Mouse (Mus musculus) stomach, embryonic 14.5 days (tissue): ENCODE measurements at regions not wholly inside any gene's neighbourhood (a gene's known extent, or its start where the extent isn't known, plus 50 kb on each side); places are given as distances from the start of the nearest gene placed in this dataset.

ENCODE experiments used
- ATAC-seq: fragments of 200-750 bp; cut with Nextera tagmentation; 2 replicates; pipeline ENCODE4 v1.8.0; 2017; ENCODE audit warnings: low read depth, moderate TSS enrichment; ENCODE audit not compliant: insufficient number of reproducible peaks, insufficient read depth, low FRiP score
- H3K27ac ChIP-seq: fragments of 300-500 bp; sonication (generic); 2 replicates; pipeline ENCODE4 v1.5.1; 2014; ENCODE audit warnings: mild to moderate bottlenecking, low read length, moderate library complexity, mixed read lengths
- H3K27me3 ChIP-seq: fragments of 300-500 bp; sonication (generic); 2 replicates; pipeline ENCODE4 v1.6.1; 2014; ENCODE audit warnings: low read length, control low read depth, mixed read lengths; ENCODE audit not compliant: control insufficient read depth, insufficient read depth
- H3K36me3 ChIP-seq: fragments of 300-500 bp; sonication (generic); 2 replicates; pipeline ENCODE4 v1.6.1; 2014; ENCODE audit warnings: mild to moderate bottlenecking, control low read depth, low read length, moderate library complexity, mixed read lengths; ENCODE audit not compliant: control insufficient read depth, insufficient read depth
- H3K4me1 ChIP-seq: fragments of 300-500 bp; sonication (generic); 2 replicates; pipeline ENCODE4 v1.6.1; 2014; ENCODE audit warnings: low read length, control low read depth, mixed read lengths; ENCODE audit not compliant: control insufficient read depth, insufficient read depth
- H3K4me2 ChIP-seq: fragments of 300-500 bp; sonication (generic); replicated peaks from 2 replicates; pipeline ENCODE4 v1.6.1; 2014; ENCODE audit warnings: low read depth, low read length, control low read depth
- H3K4me3 ChIP-seq: fragments of 300-500 bp; sonication (generic); 2 replicates; pipeline ENCODE4 v1.5.1; 2014; ENCODE audit warnings: low read depth, low read length, control low read depth
- H3K9ac ChIP-seq: fragments of 300-500 bp; sonication (generic); replicated peaks from 2 replicates; pipeline ENCODE4 v1.6.1; 2014; ENCODE audit warnings: low read depth, mild to moderate bottlenecking, control low read depth, low read length, moderate library complexity, mixed read lengths
- H3K9me3 ChIP-seq: fragments of 300-500 bp; sonication (generic); 2 replicates; pipeline ENCODE4 v1.6.1; 2016; ENCODE audit warnings: low read depth, low read length, control low read depth; ENCODE audit not compliant: control insufficient read depth
- WGBS: fragments of 180-500 bp; shearing (Covaris S2); extraction: QIAGEN DNeasy Blood & Tissue Kit; methylation state at CpG from one replicate; pipeline ENCODE4 v1.1.7; 2014; 5-methylcytosine and 5-hydroxymethylcytosine counted together

DNA sequence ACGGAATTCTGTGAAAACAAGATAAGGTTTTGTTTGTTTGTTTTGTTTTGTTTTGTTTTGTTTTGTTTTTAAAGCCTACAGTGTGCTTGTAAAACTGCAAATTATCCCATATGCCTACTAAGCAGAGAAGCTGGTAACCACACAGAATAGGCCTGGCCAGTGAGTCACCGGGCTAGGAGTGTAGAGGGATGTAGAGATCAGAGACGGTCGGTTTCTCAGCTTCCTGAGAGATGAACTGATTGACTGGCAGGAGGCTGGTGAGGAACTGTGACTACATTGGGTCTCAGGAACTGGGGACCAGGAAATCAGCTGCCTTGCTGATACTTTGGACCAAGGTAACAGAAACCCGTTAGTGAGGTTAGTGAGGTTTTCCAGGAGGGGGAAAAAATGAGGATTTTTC, 100.6 kb upstream of the Hmga2 start:
- H3K4me2 ChIP-seq: no peak overlapping the region
- H3K27me3 ChIP-seq: no peaks in the 10 kb centered on the region
- H3K9ac ChIP-seq: no peak overlapping the region
- WGBS: 65% methylated on average over 5 of the region's 5 CpGs
- ATAC-seq: no peak
- H3K9me3 ChIP-seq: no peaks in the 10 kb centered on the region
- H3K4me1 ChIP-seq: no peaks in the 10 kb centered on the region
- no peak overlapping the region for H3K27ac ChIP-seq
- no peaks in the 10 kb centered on the region for H3K36me3 ChIP-seq
- no peak overlapping the region for H3K4me3 ChIP-seq

DNA sequence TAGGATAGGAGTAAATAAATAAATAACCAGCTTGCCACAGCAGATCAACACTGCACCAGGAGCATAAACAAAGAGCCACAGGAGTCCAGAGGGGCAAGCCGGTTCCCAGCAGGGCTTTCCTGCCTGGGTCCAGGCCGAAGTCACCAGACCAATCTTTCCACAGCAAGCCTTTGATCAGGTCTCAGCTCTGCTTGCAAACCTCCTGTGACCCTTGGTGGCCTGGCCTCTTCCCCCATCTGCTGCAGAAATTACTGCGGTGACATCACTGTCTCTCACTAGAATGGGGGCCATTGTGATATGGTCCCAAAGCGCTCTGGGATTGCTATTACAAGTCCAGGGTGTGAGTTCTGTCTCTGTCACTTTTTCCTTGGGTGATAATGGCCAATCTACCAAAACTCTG, 99.9 kb upstream of the Hmga2 start:
- H3K9me3 ChIP-seq: no peaks in the 10 kb centered on the region
- no peaks in the 10 kb centered on the region for H3K36me3 ChIP-seq
- no peak overlapping the region for H3K4me3 ChIP-seq
- no peak overlapping the region for H3K9ac ChIP-seq
- H3K4me1 ChIP-seq: no peaks in the 10 kb centered on the region
- no peak for ATAC-seq
- no peaks in the 10 kb centered on the region for H3K27me3 ChIP-seq
- 29% methylated on average over 4 of the region's 4 CpGs for WGBS
- no peak overlapping the region for H3K27ac ChIP-seq
- no peak overlapping the region for H3K4me2 ChIP-seq

DNA sequence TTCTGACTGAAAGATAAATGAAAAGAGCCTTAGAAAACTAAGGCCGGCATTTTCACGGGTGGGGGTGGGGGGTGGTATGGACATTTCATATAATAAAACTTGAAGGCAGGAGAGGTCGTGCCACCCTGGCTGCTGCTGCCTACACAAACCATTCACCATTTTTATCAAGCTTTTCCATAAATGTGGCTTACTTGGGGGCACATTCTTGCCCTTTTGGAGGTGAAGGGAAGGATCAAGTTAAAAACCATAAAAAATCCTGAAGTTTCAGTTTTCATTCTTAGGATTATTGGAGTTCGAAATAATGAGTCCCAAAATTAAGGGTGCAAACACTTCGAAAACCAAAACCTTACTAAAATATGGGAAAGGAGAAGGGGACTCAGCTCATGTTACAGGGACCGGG, 95.1 kb upstream of the Hmga2 start:
- H3K9me3 ChIP-seq: no peaks in the 10 kb centered on the region
- no peak overlapping the region for H3K27ac ChIP-seq
- no peaks in the 10 kb centered on the region for H3K27me3 ChIP-seq
- 4% methylated on average over 6 of the region's 6 CpGs for WGBS
- H3K4me1 ChIP-seq: no peaks in the 10 kb centered on the region
- no peak overlapping the region for H3K9ac ChIP-seq
- ATAC-seq: no peak
- H3K4me2 ChIP-seq: no peak overlapping the region
- no peaks in the 10 kb centered on the region for H3K36me3 ChIP-seq
- no peak overlapping the region for H3K4me3 ChIP-seq

DNA sequence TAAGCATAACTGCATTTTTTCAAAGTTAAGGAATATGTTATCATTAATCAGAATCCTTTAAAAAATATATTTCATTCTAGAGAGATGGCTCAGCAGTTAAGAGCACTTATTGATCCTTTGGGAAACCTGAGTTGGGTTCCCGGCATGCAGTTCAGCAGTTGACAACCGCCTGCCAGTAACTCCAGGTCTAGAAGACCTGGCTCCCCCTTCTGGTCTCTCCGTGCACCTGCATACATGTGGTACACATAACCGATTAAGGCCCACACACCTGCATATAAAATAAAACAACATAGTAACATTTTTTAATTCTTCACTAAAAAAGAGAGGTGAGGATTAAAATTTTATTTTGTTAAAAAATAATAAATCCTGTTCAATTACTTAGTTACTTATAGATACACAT, 89.7 kb upstream of the Hmga2 start:
- no peak overlapping the region for H3K9ac ChIP-seq
- ATAC-seq: no peak
- no peak overlapping the region for H3K4me3 ChIP-seq
- H3K9me3 ChIP-seq: no peaks in the 10 kb centered on the region
- H3K27me3 ChIP-seq: no peaks in the 10 kb centered on the region
- WGBS: 96% methylated on average over 4 of the region's 4 CpGs
- no peak overlapping the region for H3K27ac ChIP-seq
- no peaks in the 10 kb centered on the region for H3K36me3 ChIP-seq
- peaks cover 7% of the 10 kb centered on the region; the same call in 1 of the 2 replicates for H3K4me1 ChIP-seq
- no peak overlapping the region for H3K4me2 ChIP-seq

DNA sequence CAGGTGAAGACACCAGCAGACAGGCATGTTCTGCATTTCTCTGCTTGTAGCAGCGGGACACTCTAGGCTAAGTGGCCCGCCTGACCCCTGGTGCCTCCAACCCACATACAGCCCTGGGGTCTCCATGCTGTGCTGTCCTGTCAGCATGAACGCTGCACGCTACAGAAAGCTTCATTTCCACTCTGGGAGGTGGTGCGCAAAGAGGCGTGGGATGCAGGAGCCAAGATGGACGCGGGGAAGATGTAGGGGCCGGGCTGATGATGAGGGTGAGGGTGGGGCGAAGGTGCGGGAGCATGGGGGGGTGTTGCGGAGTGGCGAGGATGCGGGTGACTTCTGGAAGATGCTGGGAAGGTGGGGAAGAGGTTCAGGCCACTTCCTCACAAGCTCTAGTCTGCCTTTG, 88.6 kb upstream of the Hmga2 start:
- Histone ChIP-seq H3K27me3 (no peaks in the 10 kb centered on the region), H3K9me3 (no peaks in the 10 kb centered on the region), H3K9ac (no peak overlapping the region), H3K27ac (no peak overlapping the region), H3K4me1 (peaks cover 7% of the 10 kb centered on the region; the same call in 1 of the 2 replicates), H3K36me3 (no peaks in the 10 kb centered on the region), H3K4me3 (no peak overlapping the region), H3K4me2 (no peak overlapping the region; the same call in 1 of the 2 replicates)
- 29% methylated on average over 14 of the region's 14 CpGs for WGBS
- no peak for ATAC-seq

DNA sequence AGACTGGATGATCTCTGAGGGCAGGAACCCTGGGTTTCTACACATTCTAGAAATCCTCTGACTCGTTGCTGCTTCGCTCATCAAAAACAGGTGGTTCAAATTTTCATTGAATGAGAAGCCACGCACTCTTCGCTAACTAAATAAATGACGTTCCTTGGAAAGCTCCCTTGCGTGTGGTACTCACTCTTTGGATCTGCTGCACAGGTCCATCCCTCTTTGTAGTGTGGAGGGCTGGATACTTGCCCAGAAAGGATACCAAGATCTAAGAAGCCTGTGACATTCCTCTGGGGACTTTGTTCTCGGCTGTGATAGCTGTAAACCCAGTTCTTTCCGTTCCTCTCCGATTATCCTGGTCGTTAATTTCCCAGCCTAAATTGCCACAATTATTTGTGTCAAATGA, 87.7 kb upstream of the Hmga2 start:
- no peaks in the 10 kb centered on the region for H3K27me3 ChIP-seq
- WGBS: 18% methylated on average over 10 of the region's 10 CpGs
- no peak overlapping the region for H3K4me3 ChIP-seq
- H3K4me2 ChIP-seq: no peak overlapping the region
- peaks cover 7% of the 10 kb centered on the region; the same call in 1 of the 2 replicates for H3K4me1 ChIP-seq
- no peak for ATAC-seq
- H3K36me3 ChIP-seq: no peaks in the 10 kb centered on the region
- no peak overlapping the region for H3K9ac ChIP-seq
- no peaks in the 10 kb centered on the region for H3K9me3 ChIP-seq
- no peak overlapping the region for H3K27ac ChIP-seq

DNA sequence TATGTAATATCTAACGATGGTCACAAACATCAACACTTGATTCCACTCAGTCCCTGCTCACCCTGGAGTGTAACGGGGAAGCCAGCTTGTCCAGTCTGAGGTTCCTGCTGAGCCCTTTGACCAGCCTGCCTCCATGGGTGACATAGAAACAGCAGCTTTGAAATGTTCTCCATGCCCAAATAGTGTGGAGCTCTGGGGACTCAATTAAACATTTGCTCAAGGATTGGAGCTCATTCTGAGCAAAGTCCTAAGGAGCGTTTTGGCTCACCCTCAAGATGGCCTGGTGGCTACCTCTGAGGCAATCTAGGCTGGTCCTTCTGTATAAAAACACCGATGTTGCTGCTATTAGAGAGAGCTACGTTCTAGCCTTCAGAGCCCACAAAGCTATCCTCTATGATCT, 85.6 kb upstream of the Hmga2 start:
- 92% methylated on average over 5 of the region's 5 CpGs for WGBS
- Histone ChIP-seq H3K9me3 (no peaks in the 10 kb centered on the region), H3K27ac (no peak overlapping the region), H3K4me2 (no peak overlapping the region), H3K4me3 (no peak overlapping the region), H3K9ac (no peak overlapping the region), H3K36me3 (no peaks in the 10 kb centered on the region), H3K4me1 (peaks cover 19% of the 10 kb centered on the region; the same call in 1 of the 2 replicates), H3K27me3 (no peaks in the 10 kb centered on the region)
- ATAC-seq: no peak

DNA sequence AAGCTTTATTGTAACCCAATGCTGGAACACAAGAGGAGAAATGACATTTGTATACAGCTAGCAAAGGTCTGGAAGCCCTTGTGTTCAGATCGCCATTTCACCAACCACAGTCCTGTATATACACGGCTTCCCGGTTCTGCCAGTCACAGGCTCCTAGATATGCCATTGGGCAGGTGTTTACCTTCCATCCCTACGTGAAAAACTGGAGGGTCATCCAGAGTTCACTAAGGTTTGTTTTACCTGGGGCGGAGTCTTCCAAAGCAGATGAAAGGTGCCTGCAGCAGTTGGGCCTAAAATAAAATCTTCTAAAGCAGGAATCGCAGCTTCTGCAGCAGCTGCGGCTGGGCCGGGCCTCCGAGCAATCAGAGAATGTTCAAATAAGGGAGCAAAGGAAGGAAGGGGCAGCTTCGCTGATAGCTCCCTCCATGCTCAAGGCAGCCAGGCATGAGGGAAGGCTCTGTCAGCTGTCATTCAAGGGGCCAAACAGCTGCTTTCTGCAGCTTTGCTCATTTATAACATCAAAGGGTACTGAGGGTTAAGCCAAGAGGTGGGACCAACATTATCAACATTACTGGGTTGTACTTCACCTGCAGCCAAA, 81.7 kb upstream of the Hmga2 start:
- Histone ChIP-seq H3K9ac (no peak overlapping the region), H3K27ac (peak overlapping the region; percentile 64), H3K36me3 (no peaks in the 10 kb centered on the region), H3K4me1 (peaks cover 16% of the 10 kb centered on the region), H3K9me3 (no peaks in the 10 kb centered on the region), H3K4me3 (no peak overlapping the region), H3K4me2 (no peak overlapping the region), H3K27me3 (no peaks in the 10 kb centered on the region)
- peak; percentile 85 for ATAC-seq
- 30% methylated on average over 10 of the region's 10 CpGs for WGBS

DNA sequence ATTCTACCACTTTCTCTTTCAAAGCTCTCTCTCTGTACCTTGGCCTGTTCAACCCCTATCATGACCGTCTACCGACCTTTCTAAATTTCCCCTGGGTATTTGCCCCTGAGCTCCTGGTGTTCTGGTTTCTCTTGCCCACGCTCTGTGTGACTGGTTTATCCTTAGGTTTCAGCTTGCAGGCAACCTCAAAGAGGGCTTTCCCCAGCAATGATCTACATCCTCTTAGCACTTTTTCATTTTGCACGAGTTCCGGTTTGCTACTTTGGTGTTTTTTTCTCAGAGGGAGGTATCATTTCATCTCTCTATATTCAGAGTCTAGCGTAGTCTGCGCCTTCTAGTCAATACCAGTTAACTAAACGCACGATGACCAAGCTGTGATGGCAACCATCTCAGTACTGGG, 79.8 kb upstream of the Hmga2 start:
- H3K4me3 ChIP-seq: no peak overlapping the region
- peaks cover 20% of the 10 kb centered on the region for H3K4me1 ChIP-seq
- no peaks in the 10 kb centered on the region for H3K36me3 ChIP-seq
- no peak overlapping the region for H3K27ac ChIP-seq
- no peaks in the 10 kb centered on the region for H3K27me3 ChIP-seq
- WGBS: 89% methylated on average over 9 of the region's 9 CpGs
- H3K9ac ChIP-seq: no peak overlapping the region
- ATAC-seq: no peak
- no peaks in the 10 kb centered on the region for H3K9me3 ChIP-seq
- no peak overlapping the region for H3K4me2 ChIP-seq
